Mouse (Mus musculus) ovary, adult 18-20 months (tissue): ENCODE measurements around the gene Btbd3.

ENCODE experiments used
- DNase-seq: peaks from one replicate; pipeline ENCODE4 v3.0.0; 2022; ENCODE audit warnings: low spot score, mixed read lengths

Gene Btbd3

GRCm38 (mm10) chr2:138531992-138532391 lies 275.6 kb downstream of the Btbd3 start:
- no peak for DNase-seq

- no peak for DNase-seq
These were observed 283.3 kb downstream of the Btbd3 start for GRCm38 (mm10) chr2:138539655-138540054.

DNA sequence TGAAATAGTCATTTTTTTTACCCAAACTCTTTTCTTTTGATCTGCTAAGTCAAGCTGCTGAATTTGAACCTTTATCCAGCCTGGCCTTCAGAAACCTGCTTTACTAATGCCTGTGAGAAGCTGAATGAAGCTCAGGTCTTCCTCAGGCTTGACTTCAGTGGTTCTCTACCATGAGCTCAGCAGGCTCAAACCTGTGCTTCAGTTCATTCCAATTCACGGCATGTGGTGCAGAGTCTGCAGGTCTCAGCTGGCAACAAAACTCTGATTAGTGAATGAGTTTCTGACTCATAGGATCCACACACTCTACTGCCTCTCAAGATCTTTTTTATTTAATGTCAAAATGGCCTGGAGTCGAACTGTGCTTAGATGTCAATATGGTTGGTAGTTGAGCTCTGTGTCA lies 292.6 kb downstream of the Btbd3 start:
- DNase-seq = no peak

GRCm38 (mm10) chr2:138551516-138551915 lies 295.2 kb downstream of the Btbd3 start:
- DNase-seq = no peak

- no peak for DNase-seq
These were observed 298.9 kb downstream of the Btbd3 start for GRCm38 (mm10) chr2:138555106-138555862.

GRCm38 (mm10) chr2:138585930-138586329 lies 329.6 kb downstream of the Btbd3 start:
- no peak for DNase-seq

DNA sequence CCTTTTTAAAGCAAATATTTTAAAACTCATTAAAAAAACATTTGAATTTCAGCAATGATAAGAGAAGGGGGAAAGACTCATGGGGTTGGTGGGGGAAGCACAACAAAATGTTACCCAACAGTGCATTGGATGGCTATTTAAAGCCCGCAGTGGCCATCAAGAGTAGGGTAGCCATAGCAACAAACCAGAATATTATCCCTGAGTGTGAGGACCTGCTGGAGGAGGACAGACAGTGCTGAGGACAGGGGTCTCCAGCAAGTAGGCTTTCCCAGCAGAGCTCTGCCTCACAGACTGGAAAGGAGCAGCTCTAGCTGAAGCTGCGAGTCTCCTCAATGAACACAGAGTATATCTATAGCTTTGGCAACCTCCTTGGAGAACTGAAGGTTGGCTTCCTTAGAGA lies 331.0 kb downstream of the Btbd3 start:
- no peak for DNase-seq

DNA sequence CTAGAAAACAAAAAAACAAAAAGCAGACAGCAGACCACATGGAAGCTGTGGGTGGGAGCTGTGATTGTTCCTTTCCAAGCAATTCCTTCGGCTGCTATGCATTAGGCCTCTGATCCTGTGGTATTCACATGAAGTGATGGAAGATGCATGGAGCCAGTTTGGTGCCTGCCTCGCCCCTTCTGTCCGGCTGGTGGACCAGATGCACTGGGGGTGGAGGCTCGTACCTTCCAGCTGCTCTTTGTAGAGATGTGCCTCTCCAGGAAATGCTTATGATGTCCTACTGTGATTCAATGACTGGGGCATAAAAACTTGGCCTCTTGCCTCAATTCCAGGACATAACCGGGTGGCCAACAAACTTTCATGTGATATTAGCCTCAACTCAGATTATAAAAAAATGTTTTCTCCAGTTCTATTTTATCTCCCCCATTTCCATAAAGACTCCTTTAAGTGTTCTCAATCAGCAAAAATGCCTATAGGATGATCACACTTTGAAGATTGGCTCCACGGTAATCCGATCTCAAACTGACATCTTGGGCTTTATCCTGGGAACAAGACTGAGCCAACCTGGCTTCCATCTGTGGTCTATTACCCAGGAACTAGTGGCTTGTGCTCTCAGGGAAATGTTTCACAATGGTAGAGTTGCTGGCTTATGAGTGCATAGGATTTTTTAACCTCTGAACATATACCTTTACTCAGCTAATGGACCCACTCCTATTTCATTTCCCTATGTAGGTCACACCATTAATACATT lies 331.6 kb downstream of the Btbd3 start:
- no peak for DNase-seq

GRCm38 (mm10) chr2:138589105-138589504 lies 332.7 kb downstream of the Btbd3 start:
- DNase-seq = no peak

DNA sequence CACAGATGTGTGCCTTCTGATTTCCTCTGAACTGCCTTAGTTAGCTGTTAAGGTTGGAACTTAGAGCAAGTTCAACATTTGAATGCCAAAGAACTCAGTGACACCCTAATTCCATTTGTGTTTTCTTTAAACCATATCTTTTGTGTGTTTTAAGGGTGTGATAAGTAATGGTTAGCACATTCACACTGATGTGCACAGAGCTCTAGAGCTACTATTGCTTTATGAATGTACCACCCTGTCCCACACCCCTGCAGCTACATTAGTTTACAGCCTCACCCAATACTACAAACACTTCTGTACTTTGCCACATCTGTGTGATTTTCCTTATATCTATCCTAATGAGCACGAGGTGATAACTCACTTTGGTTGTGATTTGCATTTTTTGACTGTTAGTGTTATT lies 333.9 kb downstream of the Btbd3 start:
- no peak for DNase-seq

DNA sequence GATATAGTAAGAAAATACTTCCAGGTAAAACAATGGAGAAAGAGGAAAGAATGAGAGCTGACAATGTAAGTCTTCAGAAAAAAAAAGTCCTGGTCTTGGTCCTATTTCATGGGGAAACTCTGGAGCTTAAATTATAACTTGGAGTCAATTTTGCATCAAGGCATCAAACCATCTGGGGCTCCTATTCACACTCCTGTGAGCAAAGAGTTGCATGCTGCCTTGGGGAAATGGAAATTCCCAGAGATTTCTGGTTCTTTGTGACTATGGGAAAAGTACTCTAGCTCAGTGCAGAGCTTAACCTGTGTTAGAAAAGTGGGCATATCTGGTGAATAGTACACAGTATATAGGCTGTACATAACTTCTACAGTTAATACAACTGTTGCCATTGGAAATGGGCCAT lies 356.0 kb downstream of the Btbd3 start:
- DNase-seq = no peak

GRCm38 (mm10) chr2:138617501-138617900 lies 361.1 kb downstream of the Btbd3 start:
- DNase-seq = no peak
